Mouse (Mus musculus) CD4-positive, CD25-positive, alpha-beta regulatory T cell, adult 4 months (primary cell): Measurements from ENCODE around the gene Sgpp2. TPM values are rescaled to one million over a fixed set of nuclear protein-coding genes. Genes with fewer than 3 reads are reported as not detected.

Experiments
- ATAC-seq: one replicate; pipeline ENCODE4 v1.8.0; 2017
- polyA plus RNA-seq, 2 experiments: library from polyadenylated mRNA; unstranded; fragments of 100-300 nt; shearing (Covaris generic); gene quantifications; one replicate each; pipeline ENCODE4 v1.2.1; 2017

Gene Sgpp2
- polyA plus RNA-seq, 2 experiments from 2014 or later, result 0.87 to 2.0 TPM

DNA sequence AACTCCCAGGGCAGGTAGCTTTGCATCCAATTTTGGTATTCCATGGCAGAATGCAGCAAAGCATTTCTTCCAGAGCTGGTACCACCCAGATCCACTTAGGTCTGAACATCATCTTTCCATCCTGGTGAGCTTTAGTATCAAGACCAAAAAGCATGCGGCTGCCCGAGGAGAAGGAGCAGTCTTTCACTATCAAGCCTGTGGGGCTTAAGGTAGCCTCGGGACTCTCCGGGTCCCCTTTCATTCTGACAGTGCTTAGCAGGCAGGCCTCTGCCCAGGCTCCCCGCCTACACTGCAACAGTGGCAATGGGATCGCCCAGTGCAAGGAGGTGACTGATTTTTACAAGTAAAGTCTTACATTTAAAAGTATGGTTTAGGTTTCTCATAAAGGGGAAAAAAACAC lies 142.4 kb downstream of the Sgpp2 start:
- ATAC-seq, result no peak

DNA sequence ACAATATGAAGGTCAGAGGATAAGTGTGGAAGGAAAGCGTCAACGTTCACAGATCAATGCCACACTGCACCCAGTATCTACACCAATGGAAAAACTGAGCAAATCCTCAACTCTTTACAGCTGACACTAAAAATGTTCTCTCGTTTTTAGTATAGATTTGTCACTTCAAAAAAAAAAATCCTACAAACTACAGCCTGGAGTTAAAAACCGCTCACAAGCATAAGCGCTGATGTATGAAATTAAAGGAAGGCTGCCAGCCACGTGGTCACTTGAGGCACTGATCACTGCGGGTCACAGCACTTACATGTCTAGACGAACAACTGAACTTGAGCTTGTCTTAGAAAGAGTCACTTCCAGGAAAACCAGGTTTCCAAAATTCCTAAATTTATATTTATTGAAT lies 143.7 kb downstream of the Sgpp2 start:
- ATAC-seq, result peak; percentile 46

GRCm38 (mm10) chr1:78454659-78455058 lies 144.5 kb downstream of the Sgpp2 start:
- ATAC-seq, result peak; percentile 62

Other genes starting within 250 kb of the Sgpp2 start
- gene Pax3, start 113.2 kb upstream of the Sgpp2 start, polyA plus RNA-seq, result not detected
- 10 to 100 TPM; 64.1 to 76.8 TPM for gene Farsb, start 178.6 kb downstream of the Sgpp2 start, polyA plus RNA-seq
- gene Mogat1, start 200.6 kb downstream of the Sgpp2 start, polyA plus RNA-seq, result not detected
- gene BC035947, start 201.8 kb downstream of the Sgpp2 start, polyA plus RNA-seq, result under 1 TPM in 1 of 2 experiments, not detected in 1; 0.11 TPM